Mouse (Mus musculus): ENCODE results near the gene Iglon5.

Iglon5 gene

GRCm38 (mm10) chr7:43465344-43466098, 24.4 kb downstream of the Iglon5 start:
- DNase-seq (ENCODE audit: low read depth, low spot score) = peak; percentile 72

- no peak for DNase-seq (ENCODE audit: low read depth, low spot score)
Observed at GRCm38 (mm10) chr7:43464864-43465343, 25.0 kb downstream of the Iglon5 start.

GRCm38 (mm10) chr7:43463976-43464375, 25.9 kb downstream of the Iglon5 start:
- no peak for DNase-seq (ENCODE audit: low read depth, low spot score)

GRCm38 (mm10) chr7:43462851-43463250, 27.0 kb downstream of the Iglon5 start, which contains the start of gene Vsig10l:
TSS of gene Vsig10l (plus strand) at chr7:43463151.
- no peak for DNase-seq (ENCODE audit: low read depth, low spot score)

GRCm38 (mm10) chr7:43454371-43454770, 35.5 kb downstream of the Iglon5 start:
- DNase-seq (ENCODE audit: low read depth, low spot score) = no peak

- DNase-seq (ENCODE audit: low read depth, low spot score) = no peak
Observed at GRCm38 (mm10) chr7:43453599-43454355, 36.1 kb downstream of the Iglon5 start.

- DNase-seq (ENCODE audit: low read depth, low spot score) = no peak
Observed at GRCm38 (mm10) chr7:43452609-43453008, 37.3 kb downstream of the Iglon5 start.

GRCm38 (mm10) chr7:43451726-43452125, 38.1 kb downstream of the Iglon5 start:
- no peak for DNase-seq (ENCODE audit: low read depth, low spot score)

GRCm38 (mm10) chr7:43449811-43450210, 40.1 kb downstream of the Iglon5 start:
- DNase-seq (ENCODE audit: low read depth, low spot score) = no peak

- no peak for DNase-seq (ENCODE audit: low read depth, low spot score)
Observed at GRCm38 (mm10) chr7:43448246-43448645, 41.6 kb downstream of the Iglon5 start.

GRCm38 (mm10) chr7:43447801-43448200, 42.1 kb downstream of the Iglon5 start:
- DNase-seq (ENCODE audit: low read depth, low spot score) = no peak

GRCm38 (mm10) chr7:43443917-43444293, 46.0 kb downstream of the Iglon5 start, which contains the start of the genes Etfb and Gm45233:
TSS of gene Etfb (plus strand) at chr7:43444083.
TSS of gene Gm45233 (plus strand) at chr7:43444128.
- peak; percentile 89 for DNase-seq (ENCODE audit: low read depth, low spot score)

- DNase-seq (ENCODE audit: low read depth, low spot score) = no peak
Observed at GRCm38 (mm10) chr7:43443126-43443916, 46.6 kb downstream of the Iglon5 start.

- no peak for DNase-seq (ENCODE audit: low read depth, low spot score)
Observed at GRCm38 (mm10) chr7:43442684-43443083, 47.2 kb downstream of the Iglon5 start.

- no peak for DNase-seq (ENCODE audit: low read depth, low spot score)
Observed at GRCm38 (mm10) chr7:43441071-43441470, 48.8 kb downstream of the Iglon5 start.

GRCm38 (mm10) chr7:43440482-43440881, 49.4 kb downstream of the Iglon5 start, which contains the start of gene Cldnd2:
TSS of gene Cldnd2 (plus strand) at chr7:43440782.
- no peak for DNase-seq (ENCODE audit: low read depth, low spot score)

GRCm38 (mm10) chr7:43438611-43439010, 51.3 kb downstream of the Iglon5 start:
- DNase-seq (ENCODE audit: low read depth, low spot score) = no peak

- no peak for DNase-seq (ENCODE audit: low read depth, low spot score)
Observed at GRCm38 (mm10) chr7:43436341-43437255, 53.3 kb downstream of the Iglon5 start, which contains the start of gene Nkg7. TSS of gene Nkg7 (plus strand) at chr7:43437073.

- DNase-seq (ENCODE audit: low read depth, low spot score) = no peak
Observed at GRCm38 (mm10) chr7:43434676-43435075, 55.2 kb downstream of the Iglon5 start.

GRCm38 (mm10) chr7:43432891-43433290, 57.0 kb downstream of the Iglon5 start:
- DNase-seq (ENCODE audit: low read depth, low spot score) = no peak

Data from brain, embryonic 18.5 days (tissue).